In genomic region chr1:177335961-177336360, GRCm38 (mm10) we compare ENCODE assay signal across 31 mouse cellular contexts.
"Had no signal": no experiment of that assay in that cellular context is flagged by ENCODE, and none has a peak within 500 bp of the region (broad histone marks: within the 10 kb centered on the region; RNA-seq: fewer than 3 reads in every experiment).

No protein-coding gene starts in this region.

- H3K4me2 ChIP-seq: limb, embryonic 12.5 days; limb, embryonic 13.5 days; limb, embryonic 15.5 days; liver, embryonic 11.5 days; liver, embryonic 12.5 days; liver, embryonic 13.5 days; liver, embryonic 15.5 days; lung, embryonic 14.5 days; lung, embryonic 15.5 days; midbrain, embryonic 12.5 days; midbrain, embryonic 13.5 days; midbrain, embryonic 15.5 days; neural tube, embryonic 12.5 days had no signal

- DNase-seq: left cerebral cortex, postnatal 4 days; liver; liver, embryonic 13.5 days; liver, postnatal 0 days; lung, adult 18-20 months; lung, adult 2 months; lung, embryonic 14.5 days; lung, postnatal 10 days; lung, postnatal 14 days; lung, postnatal 36 days; lung, postnatal 4 days; midbrain, embryonic 14.5 days had no signal

- H3K9ac ChIP-seq: limb, embryonic 12.5 days; limb, embryonic 13.5 days; limb, embryonic 15.5 days; liver, embryonic 12.5 days; liver, embryonic 13.5 days; liver, embryonic 14.5 days; liver, embryonic 15.5 days; liver, postnatal 0 days; lung, embryonic 14.5 days; lung, embryonic 15.5 days; midbrain, embryonic 12.5 days; midbrain, embryonic 13.5 days; midbrain, embryonic 15.5 days; neural tube, embryonic 12.5 days had no signal

- H3K9me3 ChIP-seq: limb, embryonic 10.5 days; limb, embryonic 12.5 days; limb, embryonic 13.5 days; limb, embryonic 15.5 days; liver, embryonic 12.5 days; liver, embryonic 13.5 days; liver, embryonic 15.5 days; lung, embryonic 15.5 days; megakaryocyte, embryonic 14.5 days; midbrain, embryonic 10.5 days; midbrain, embryonic 12.5 days; midbrain, embryonic 13.5 days; midbrain, embryonic 15.5 days; neural tube, embryonic 12.5 days had no signal

- H3K4me3 ChIP-seq: limb, embryonic 10.5 days; limb, embryonic 12.5 days; limb, embryonic 13.5 days; limb, embryonic 15.5 days; liver, embryonic 12.5 days; liver, embryonic 13.5 days; liver, embryonic 15.5 days; lung, embryonic 15.5 days; megakaryocyte, embryonic 14.5 days; midbrain, embryonic 10.5 days; midbrain, embryonic 12.5 days; midbrain, embryonic 13.5 days; midbrain, embryonic 15.5 days; myocyte; neural tube, embryonic 12.5 days had no signal

- H3K4me1 ChIP-seq: liver, embryonic 12.5 days had no signal

- H3K36me3 ChIP-seq: limb, embryonic 10.5 days; limb, embryonic 12.5 days; limb, embryonic 13.5 days; limb, embryonic 15.5 days; liver, embryonic 12.5 days; liver, embryonic 13.5 days; liver, embryonic 15.5 days; lung, embryonic 15.5 days; midbrain, embryonic 10.5 days; midbrain, embryonic 12.5 days; midbrain, embryonic 13.5 days; midbrain, embryonic 15.5 days; neural tube, embryonic 12.5 days had no signal

- H3K27me3 ChIP-seq: limb, embryonic 12.5 days; limb, embryonic 13.5 days; limb, embryonic 15.5 days; liver, embryonic 12.5 days; liver, embryonic 13.5 days; liver, embryonic 15.5 days; lung, embryonic 15.5 days; midbrain, embryonic 12.5 days; midbrain, embryonic 13.5 days; midbrain, embryonic 15.5 days; neural tube, embryonic 12.5 days had no signal

- H3K27ac ChIP-seq: limb, embryonic 10.5 days; limb, embryonic 12.5 days; limb, embryonic 13.5 days; limb, embryonic 15.5 days; liver, embryonic 12.5 days; liver, embryonic 13.5 days; liver, embryonic 14.5 days; liver, embryonic 15.5 days; lung, embryonic 15.5 days; macrophage; midbrain, embryonic 12.5 days; midbrain, embryonic 13.5 days; midbrain, embryonic 15.5 days; neural tube, embryonic 12.5 days had no signal

- ATAC-seq: liver, embryonic 12.5 days; liver, postnatal 0 days; lung, postnatal 0 days; midbrain, embryonic 13.5 days; midbrain, embryonic 15.5 days; midbrain, embryonic 16.5 days had no signal
